Mouse (Mus musculus): ENCODE data around the gene Zfp574. TPM values are rescaled to one million over a fixed set of nuclear protein-coding genes. Genes with fewer than 3 reads are reported as not detected.

The Zfp574 gene
- polyA plus RNA-seq, 1 experiment = 20.6 TPM

DNA sequence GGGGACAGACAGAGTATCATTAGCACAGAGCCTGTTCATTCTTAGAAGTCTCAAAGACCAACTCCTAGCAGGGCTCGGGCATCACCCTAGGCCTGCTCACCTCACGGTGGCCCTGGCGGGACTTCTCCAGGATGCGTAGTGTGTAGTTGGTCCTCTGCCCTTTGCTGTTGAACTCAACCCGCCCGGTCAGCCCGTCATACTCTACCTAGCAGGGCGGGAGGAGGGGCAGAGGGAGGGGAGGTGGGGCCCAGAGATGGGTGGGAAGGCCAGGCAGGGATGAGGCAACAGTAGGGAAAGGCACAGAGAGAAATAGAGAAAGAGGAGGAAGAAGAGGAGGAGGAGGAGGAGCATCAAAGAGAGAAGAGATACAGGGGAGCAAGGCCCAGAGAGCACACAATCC lies 14.0 kb upstream of the Zfp574 start:
- TF ChIP-seq CTCF (conservative IDR thresholded peaks at IDR 0.05; ENCODE audit: insufficient read depth, insufficient read length, low read depth, low read length) = no peak
- no peak for TF ChIP-seq POLR2A (IDR thresholded peaks at IDR 0.05; ENCODE audit: low read depth, low read length)
- H3K36me3 ChIP-seq (ENCODE audit: control insufficient read depth, insufficient read depth, low read length) = no peaks in the 10 kb centered on the region
- no peaks in the 10 kb centered on the region for H3K4me1 ChIP-seq (ENCODE audit: control insufficient read depth, insufficient read depth, low read length)
- no peak overlapping the region for H3K27ac ChIP-seq (ENCODE audit: insufficient read depth, low read depth, low read length)
- no peak for DNase-seq
- WGBS = 73% methylated on average over 8 of the region's 8 CpGs
- no peak overlapping the region for H3K4me3 ChIP-seq (ENCODE audit: insufficient read depth, low read depth, low read length)
- no peaks in the 10 kb centered on the region for H3K27me3 ChIP-seq (replicated peaks; ENCODE audit: control insufficient read depth, insufficient read depth, low read length)

- DNase-seq = peak; percentile 63
- H3K27me3 ChIP-seq (replicated peaks; ENCODE audit: control insufficient read depth, insufficient read depth, low read length) = no peaks in the 10 kb centered on the region
- no peak for TF ChIP-seq POLR2A (IDR thresholded peaks at IDR 0.05; ENCODE audit: low read depth, low read length)
- TF ChIP-seq CTCF (conservative IDR thresholded peaks at IDR 0.05; ENCODE audit: insufficient read depth, insufficient read length, low read depth, low read length) = no peak
- no peaks in the 10 kb centered on the region for H3K36me3 ChIP-seq (ENCODE audit: control insufficient read depth, insufficient read depth, low read length)
- H3K27ac ChIP-seq (ENCODE audit: insufficient read depth, low read depth, low read length) = no peak overlapping the region
- no peak overlapping the region for H3K4me3 ChIP-seq (ENCODE audit: insufficient read depth, low read depth, low read length)
- WGBS = 53% methylated on average over 14 of the region's 14 CpGs
- H3K4me1 ChIP-seq (ENCODE audit: control insufficient read depth, insufficient read depth, low read length) = no peaks in the 10 kb centered on the region
Measured at GRCm38 (mm10) chr7:25058836-25059235, 13.5 kb upstream of the Zfp574 start.

DNA sequence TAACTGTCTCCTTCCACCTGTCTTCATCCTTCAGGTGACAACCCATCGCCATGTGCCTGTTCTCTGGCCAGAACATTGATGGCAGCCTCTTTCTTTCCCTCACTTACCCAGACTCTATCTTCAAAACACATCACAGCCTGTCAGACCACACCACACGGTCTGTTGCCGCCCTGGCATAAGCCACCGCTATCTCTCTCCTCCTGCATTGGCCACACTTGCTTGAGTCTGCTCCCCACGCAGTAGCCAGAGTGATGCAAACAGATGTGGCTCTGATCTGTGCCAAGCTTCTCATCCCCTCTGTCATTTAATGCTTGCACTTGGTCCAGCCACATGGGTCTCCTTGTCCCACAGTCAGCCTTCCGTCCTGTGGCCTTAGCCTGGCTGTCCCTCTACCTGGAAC lies 9.0 kb upstream of the Zfp574 start:
- WGBS = 91% methylated on average over 6 of the region's 6 CpGs
- DNase-seq = no peak
- TF ChIP-seq POLR2A (IDR thresholded peaks at IDR 0.05; ENCODE audit: low read depth, low read length) (no peak), CTCF (conservative IDR thresholded peaks at IDR 0.05; ENCODE audit: insufficient read depth, insufficient read length, low read depth, low read length) (no peak)
- H3K36me3 ChIP-seq (ENCODE audit: control insufficient read depth, insufficient read depth, low read length) = no peaks in the 10 kb centered on the region
- no peaks in the 10 kb centered on the region for H3K4me1 ChIP-seq (ENCODE audit: control insufficient read depth, insufficient read depth, low read length)
- H3K27me3 ChIP-seq (replicated peaks; ENCODE audit: control insufficient read depth, insufficient read depth, low read length) = no peaks in the 10 kb centered on the region
- no peak overlapping the region for H3K4me3 ChIP-seq (ENCODE audit: insufficient read depth, low read depth, low read length)
- no peak overlapping the region for H3K27ac ChIP-seq (ENCODE audit: insufficient read depth, low read depth, low read length)

- no peak for DNase-seq
- 77% methylated on average over 8 of the region's 8 CpGs for WGBS
- Histone ChIP-seq H3K27ac (ENCODE audit: insufficient read depth, low read depth, low read length) (no peak overlapping the region), H3K4me1 (ENCODE audit: control insufficient read depth, insufficient read depth, low read length) (no peaks in the 10 kb centered on the region), H3K36me3 (ENCODE audit: control insufficient read depth, insufficient read depth, low read length) (no peaks in the 10 kb centered on the region), H3K4me3 (ENCODE audit: insufficient read depth, low read depth, low read length) (no peak overlapping the region), H3K27me3 (replicated peaks; ENCODE audit: control insufficient read depth, insufficient read depth, low read length) (no peaks in the 10 kb centered on the region)
- TF ChIP-seq POLR2A (IDR thresholded peaks at IDR 0.05; ENCODE audit: low read depth, low read length) (no peak), CTCF (conservative IDR thresholded peaks at IDR 0.05; ENCODE audit: insufficient read depth, insufficient read length, low read depth, low read length) (no peak)
Measured at GRCm38 (mm10) chr7:25063900-25064299, 8.5 kb upstream of the Zfp574 start.

GRCm38 (mm10) chr7:25067338-25067737 lies 5.0 kb upstream of the Zfp574 start:
- TF ChIP-seq CTCF (conservative IDR thresholded peaks at IDR 0.05; ENCODE audit: insufficient read depth, insufficient read length, low read depth, low read length) = no peak
- no peak for TF ChIP-seq POLR2A (IDR thresholded peaks at IDR 0.05; ENCODE audit: low read depth, low read length)
- DNase-seq = no peak
- Histone ChIP-seq H3K27ac (ENCODE audit: insufficient read depth, low read depth, low read length) (no peak overlapping the region), H3K4me1 (ENCODE audit: control insufficient read depth, insufficient read depth, low read length) (no peaks in the 10 kb centered on the region), H3K4me3 (ENCODE audit: insufficient read depth, low read depth, low read length) (no peak overlapping the region), H3K36me3 (ENCODE audit: control insufficient read depth, insufficient read depth, low read length) (no peaks in the 10 kb centered on the region), H3K27me3 (replicated peaks; ENCODE audit: control insufficient read depth, insufficient read depth, low read length) (no peaks in the 10 kb centered on the region)
- WGBS = 74% methylated on average over 7 of the region's 7 CpGs

DNA sequence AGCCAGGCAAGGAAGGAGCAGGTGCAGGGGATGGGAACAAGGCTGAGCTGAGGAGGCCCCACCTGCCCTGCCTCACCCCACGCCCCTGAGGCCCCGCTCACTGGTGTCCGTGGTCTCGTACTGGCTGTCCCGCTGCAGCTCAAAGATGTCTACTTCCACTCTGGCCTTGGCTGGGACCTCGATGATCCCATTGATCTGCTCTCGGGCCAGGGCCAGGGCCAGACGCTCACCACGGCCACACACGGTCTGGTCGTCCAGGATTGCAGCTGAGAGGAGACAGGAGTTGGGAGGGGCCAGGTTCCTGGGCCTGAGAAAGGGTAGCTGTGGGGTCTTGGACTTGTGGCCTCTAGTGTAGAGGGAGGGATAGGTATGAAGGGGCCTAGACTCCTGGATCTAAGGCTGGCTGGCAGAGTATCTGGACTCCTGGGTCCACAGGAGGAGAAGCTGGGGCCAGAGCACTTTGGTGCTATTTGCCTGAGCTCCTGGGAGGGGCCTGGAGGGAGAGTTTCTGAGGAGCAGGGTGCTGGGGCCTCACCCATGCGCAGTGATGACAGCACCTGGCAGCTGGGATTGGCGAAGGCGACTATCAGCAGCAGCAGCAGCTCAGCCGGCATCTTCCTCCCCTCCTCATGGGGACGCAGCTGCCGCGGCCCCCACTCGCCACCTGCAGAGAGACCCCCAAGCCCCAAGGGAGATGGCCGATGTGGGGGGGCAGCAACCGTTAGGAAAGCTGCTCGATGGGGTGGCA lies 4.3 kb upstream of the Zfp574 start:
- no peaks in the 10 kb centered on the region for H3K27me3 ChIP-seq (replicated peaks; ENCODE audit: control insufficient read depth, insufficient read depth, low read length)
- no peak overlapping the region for H3K4me3 ChIP-seq (ENCODE audit: insufficient read depth, low read depth, low read length)
- H3K4me1 ChIP-seq (ENCODE audit: control insufficient read depth, insufficient read depth, low read length) = no peaks in the 10 kb centered on the region
- TF ChIP-seq POLR2A (IDR thresholded peaks at IDR 0.05; ENCODE audit: low read depth, low read length) (no peak), CTCF (conservative IDR thresholded peaks at IDR 0.05; ENCODE audit: insufficient read depth, insufficient read length, low read depth, low read length) (no peak)
- DNase-seq = no peak
- H3K36me3 ChIP-seq (ENCODE audit: control insufficient read depth, insufficient read depth, low read length) = no peaks in the 10 kb centered on the region
- 92% methylated on average over 22 of the region's 22 CpGs for WGBS
- no peak overlapping the region for H3K27ac ChIP-seq (ENCODE audit: insufficient read depth, low read depth, low read length)

DNA sequence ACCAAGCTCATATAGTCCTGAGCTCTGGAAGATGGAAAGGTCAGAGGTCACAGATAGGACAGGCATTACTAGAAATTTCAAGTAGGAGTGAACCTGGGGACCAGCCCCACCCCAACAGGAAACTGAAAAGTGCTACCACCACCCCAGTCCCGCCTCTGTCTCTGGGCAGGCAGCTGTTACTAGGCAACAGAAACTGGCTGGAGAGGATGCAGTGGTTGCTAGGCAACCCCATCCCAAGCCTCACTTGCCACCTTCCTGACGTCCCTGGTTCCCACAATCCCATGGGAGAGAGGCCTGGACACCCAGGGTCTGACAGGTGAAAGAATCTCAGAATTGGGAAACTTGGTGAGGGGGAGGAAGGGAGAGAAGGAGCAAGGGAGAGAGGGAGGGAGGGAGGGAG lies 3.6 kb upstream of the Zfp574 start:
- no peak for DNase-seq
- TF ChIP-seq POLR2A (IDR thresholded peaks at IDR 0.05; ENCODE audit: low read depth, low read length) = no peak
- no peak for TF ChIP-seq CTCF (conservative IDR thresholded peaks at IDR 0.05; ENCODE audit: insufficient read depth, insufficient read length, low read depth, low read length)
- no peaks in the 10 kb centered on the region for H3K36me3 ChIP-seq (ENCODE audit: control insufficient read depth, insufficient read depth, low read length)
- WGBS = 50% methylated on average over 2 of the region's 2 CpGs
- H3K4me3 ChIP-seq (ENCODE audit: insufficient read depth, low read depth, low read length) = no peak overlapping the region
- H3K27me3 ChIP-seq (replicated peaks; ENCODE audit: control insufficient read depth, insufficient read depth, low read length) = no peaks in the 10 kb centered on the region
- no peak overlapping the region for H3K27ac ChIP-seq (ENCODE audit: insufficient read depth, low read depth, low read length)
- no peaks in the 10 kb centered on the region for H3K4me1 ChIP-seq (ENCODE audit: control insufficient read depth, insufficient read depth, low read length)
